Mouse (Mus musculus): ENCODE measurements around the gene Zbtb22.

Gene Zbtb22

GRCm38 (mm10) chr17:33925406-33926116 lies 9.9 kb downstream of the Zbtb22 start:
- DNase-seq: no peak

GRCm38 (mm10) chr17:33926207-33926932 lies 10.7 kb downstream of the Zbtb22 start:
- DNase-seq: no peak

GRCm38 (mm10) chr17:33928251-33928947 lies 12.7 kb downstream of the Zbtb22 start:
- DNase-seq: no peak

- peak; percentile 98 for DNase-seq
Measured at GRCm38 (mm10) chr17:33929371-33930279, 13.9 kb downstream of the Zbtb22 start, which contains the start of gene Rgl2. Gene Rgl2, plus strand, starts transcription at chr17:33929543.

- DNase-seq: peak; percentile 85
Measured at GRCm38 (mm10) chr17:33930280-33931158, 14.8 kb downstream of the Zbtb22 start.

- DNase-seq: no peak
Measured at GRCm38 (mm10) chr17:33931159-33931866, 15.6 kb downstream of the Zbtb22 start.

GRCm38 (mm10) chr17:33931947-33932346 lies 16.2 kb downstream of the Zbtb22 start:
- no peak for DNase-seq

GRCm38 (mm10) chr17:33932448-33932847 lies 16.7 kb downstream of the Zbtb22 start:
- DNase-seq: no peak

GRCm38 (mm10) chr17:33932970-33933369 lies 17.3 kb downstream of the Zbtb22 start:
- DNase-seq: no peak

- no peak for DNase-seq
Measured at GRCm38 (mm10) chr17:33935422-33936055, 19.8 kb downstream of the Zbtb22 start.

- DNase-seq: no peak
Measured at GRCm38 (mm10) chr17:33936993-33937392, 21.3 kb downstream of the Zbtb22 start.

- DNase-seq: no peak
Measured at GRCm38 (mm10) chr17:33938783-33939182, 23.1 kb downstream of the Zbtb22 start.

GRCm38 (mm10) chr17:33940206-33940805 lies 24.6 kb downstream of the Zbtb22 start, which contains the start of the genes Pfdn6 and Wdr46:
Gene Pfdn6, minus strand, starts transcription at chr17:33940343.
Gene Wdr46, plus strand, starts transcription at chr17:33940660.
- DNase-seq: peak; percentile 88

GRCm38 (mm10) chr17:33940981-33941380 lies 25.3 kb downstream of the Zbtb22 start:
- DNase-seq: peak; percentile 51

- DNase-seq: no peak
Measured at GRCm38 (mm10) chr17:33941381-33941780, 25.7 kb downstream of the Zbtb22 start.

- no peak for DNase-seq
Measured at GRCm38 (mm10) chr17:33943454-33943853, 27.8 kb downstream of the Zbtb22 start.

- DNase-seq: peak; percentile 70
Measured at GRCm38 (mm10) chr17:33947430-33948089, 31.9 kb downstream of the Zbtb22 start.

GRCm38 (mm10) chr17:33948090-33948904 lies 32.6 kb downstream of the Zbtb22 start:
- DNase-seq: no peak

Data from thymus, postnatal 14 days (tissue).